Mouse (Mus musculus) gastrocnemius, postnatal 14 days (tissue): ENCODE results near the gene Nploc4. TPM values are rescaled to one million over a fixed set of nuclear protein-coding genes. Genes with fewer than 3 reads are reported as not detected.

Experiments
- DNase-seq: peaks from one replicate; pipeline ENCODE4 v3.0.0; 2021; ENCODE audit warnings: mixed read lengths
- intact Hi-C: fragments of 180-260 bp; cut with DNase I; formaldehyde crosslinking; loops from one replicate; pipeline ENCODE4 v1.15.1; 2025; ENCODE audit warnings: low total_unique reads
- microRNA-seq, 2 experiments: library from miRNA; unstranded; fragments of <30 nt; microRNA quantifications; one replicate each; pipeline ENCODE4 v1.2.0; 2021
- total RNA-seq, 2 experiments: library from RNA; stranded (reverse); gene quantifications; 2 replicates each; pipeline ENCODE4 v1.2.3; 2021

Nploc4 gene
- total RNA-seq, 2 experiments from 2014 or later: 55.1 to 61.7 TPM

- peak; percentile 7 for DNase-seq
- intact Hi-C loops: no loop called here
Observed at GRCm38 (mm10) chr11:120345067-120345681, 92.3 kb downstream of the Nploc4 start.

GRCm38 (mm10) chr11:120344310-120344920 lies 93.1 kb downstream of the Nploc4 start:
- intact Hi-C loops: no loop called here
- DNase-seq: peak; percentile 3

- peak; percentile 9 for DNase-seq
- intact Hi-C loops: no loop called here
Observed at GRCm38 (mm10) chr11:120343519-120344309, 93.8 kb downstream of the Nploc4 start.

- no peak for DNase-seq
- intact Hi-C loops: no loop called here
Observed at GRCm38 (mm10) chr11:120342656-120343160, 94.8 kb downstream of the Nploc4 start.

GRCm38 (mm10) chr11:120341661-120342060 lies 95.8 kb downstream of the Nploc4 start:
- DNase-seq: peak; percentile 2
- intact Hi-C loops: no loop called here

- intact Hi-C loops: no loop called here
- no peak for DNase-seq
Observed at GRCm38 (mm10) chr11:120339978-120340513, 97.5 kb downstream of the Nploc4 start.

GRCm38 (mm10) chr11:120338786-120339185 lies 98.7 kb downstream of the Nploc4 start:
- DNase-seq: no peak
- intact Hi-C loops: no loop called here

- DNase-seq: peak; percentile 3
- intact Hi-C loops: no loop called here
Observed at GRCm38 (mm10) chr11:120337447-120337846, 100.1 kb downstream of the Nploc4 start.

GRCm38 (mm10) chr11:120335431-120336021 lies 102.0 kb downstream of the Nploc4 start:
- no peak for DNase-seq
- intact Hi-C loops: no loop called here

Small RNA genes within 50 kb of the gene (microRNA-seq; reads per million reads assigned to microRNA genes)
- 0 reads per million in 2 experiments for gene Gm23419
- 0.96 to 1.0 reads per million in 2 experiments for gene Mir6935

Other genes starting within 250 kb of the Nploc4 start
- 1 to 10 TPM; 3.4 to 8.1 TPM for gene Bahcc1, start 204.8 kb downstream of the Nploc4 start, total RNA-seq
- gene Actg1, start 89.2 kb downstream of the Nploc4 start, total RNA-seq: 100 to 1,000 TPM; 308 to 391 TPM
- gene Fscn2, start 76.2 kb downstream of the Nploc4 start, total RNA-seq: under 1 TPM; 0.16 to 0.39 TPM
- gene Faap100, start 58.9 kb downstream of the Nploc4 start, total RNA-seq: 10 to 100 TPM; 11.2 to 16.0 TPM
- gene Tspan10, start 4.9 kb upstream of the Nploc4 start, total RNA-seq: not detected
- under 1 TPM; 0.16 to 0.35 TPM for gene Pde6g, start 15.8 kb upstream of the Nploc4 start, total RNA-seq
- 10 to 100 TPM; 26.5 to 29.0 TPM for gene Oxld1, start 20.4 kb upstream of the Nploc4 start, total RNA-seq
- gene Ccdc137, start 20.4 kb upstream of the Nploc4 start, total RNA-seq: 1 to 10 TPM; 4.3 to 5.3 TPM
- gene Arl16, start 29.9 kb upstream of the Nploc4 start, total RNA-seq: 10 to 100 TPM; 11.4 to 11.8 TPM
- gene Mrpl12, start 46.9 kb upstream of the Nploc4 start, total RNA-seq: 100 to 1,000 TPM; 133 to 143 TPM
- 1 to 10 TPM; 5.1 to 7.0 TPM for gene Slc25a10, start 54.1 kb upstream of the Nploc4 start, total RNA-seq
- under 1 TPM in 1 of 2 experiments, not detected in 1; 0.38 TPM for gene Gcgr, start 93.0 kb upstream of the Nploc4 start, total RNA-seq
- gene Mcrip1, start 112.0 kb upstream of the Nploc4 start, total RNA-seq: 10 to 100 TPM; 31.1 to 33.3 TPM
- 100 to 1,000 TPM; 159 to 234 TPM for gene Ppp1r27, start 113.4 kb upstream of the Nploc4 start, total RNA-seq
- gene P4hb, start 135.5 kb upstream of the Nploc4 start, total RNA-seq: 100 to 1,000 TPM; 264 to 301 TPM
- 100 to 1,000 TPM; 118 to 144 TPM for gene Arhgdia, start 143.9 kb upstream of the Nploc4 start, total RNA-seq
- 10 to 100 TPM; 44.6 to 60.9 TPM for gene Alyref, start 160.7 kb upstream of the Nploc4 start, total RNA-seq
- gene Anapc11, start 160.7 kb upstream of the Nploc4 start, total RNA-seq: 10 to 100 TPM; 54.0 to 55.6 TPM
- gene Npb, start 170.8 kb upstream of the Nploc4 start, total RNA-seq: not detected
- gene Pcyt2, start 180.2 kb upstream of the Nploc4 start, total RNA-seq: 10 to 100 TPM; 25.7 to 25.8 TPM
- gene Sirt7, start 187.5 kb upstream of the Nploc4 start, total RNA-seq: 1 to 10 TPM; 5.2 to 5.4 TPM
- gene Mafg, start 195.9 kb upstream of the Nploc4 start, total RNA-seq: 10 to 100 TPM; 29.9 to 33.1 TPM
- gene Pycr1, start 206.1 kb upstream of the Nploc4 start, total RNA-seq: 10 to 100 TPM; 10.3 to 13.3 TPM
- gene Myadml2, start 210.4 kb upstream of the Nploc4 start, total RNA-seq: 100 to 1,000 TPM; 111 to 136 TPM
- gene Notum, start 223.5 kb upstream of the Nploc4 start, total RNA-seq: under 1 TPM in 1 of 2 experiments, not detected in 1; 0.39 TPM
- 10 to 100 TPM; 25.0 to 26.9 TPM for gene Aspscr1, start 235.3 kb upstream of the Nploc4 start, total RNA-seq